Mouse (Mus musculus) lung, postnatal 25 days (tissue): ENCODE results near the gene Nudt3.
A peak's percentile ranks its signal among the peaks of the same experiment; 100 is the strongest.
"Not testable (repeated sequence)": the region's sequence is repeated elsewhere in the genome, so short reads cannot be mapped to it uniquely, and the experiment has no call there.

Experiments used
- DNase-seq: peaks from one replicate; pipeline ENCODE4 v3.0.0; 2022; ENCODE audit warnings: low spot score

Nudt3 gene

DNA sequence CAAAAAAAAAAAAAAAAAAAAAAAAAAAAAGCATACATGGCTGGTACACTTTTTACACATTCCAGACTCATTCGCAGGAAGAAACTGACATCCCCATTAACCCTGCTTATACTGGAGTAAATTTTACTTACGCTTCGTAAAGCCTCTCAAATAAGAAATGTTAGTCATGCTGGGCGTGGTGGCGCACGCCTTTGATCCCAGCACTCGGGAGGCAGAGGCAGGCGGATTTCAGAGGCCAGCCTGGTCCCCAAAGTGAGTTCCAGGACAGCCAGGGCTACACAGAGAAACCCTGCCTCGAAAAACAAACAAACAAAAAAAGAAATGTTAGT, 12.2 kb upstream of the Nudt3 start:
- DNase-seq, result not testable (repeated sequence)

DNA sequence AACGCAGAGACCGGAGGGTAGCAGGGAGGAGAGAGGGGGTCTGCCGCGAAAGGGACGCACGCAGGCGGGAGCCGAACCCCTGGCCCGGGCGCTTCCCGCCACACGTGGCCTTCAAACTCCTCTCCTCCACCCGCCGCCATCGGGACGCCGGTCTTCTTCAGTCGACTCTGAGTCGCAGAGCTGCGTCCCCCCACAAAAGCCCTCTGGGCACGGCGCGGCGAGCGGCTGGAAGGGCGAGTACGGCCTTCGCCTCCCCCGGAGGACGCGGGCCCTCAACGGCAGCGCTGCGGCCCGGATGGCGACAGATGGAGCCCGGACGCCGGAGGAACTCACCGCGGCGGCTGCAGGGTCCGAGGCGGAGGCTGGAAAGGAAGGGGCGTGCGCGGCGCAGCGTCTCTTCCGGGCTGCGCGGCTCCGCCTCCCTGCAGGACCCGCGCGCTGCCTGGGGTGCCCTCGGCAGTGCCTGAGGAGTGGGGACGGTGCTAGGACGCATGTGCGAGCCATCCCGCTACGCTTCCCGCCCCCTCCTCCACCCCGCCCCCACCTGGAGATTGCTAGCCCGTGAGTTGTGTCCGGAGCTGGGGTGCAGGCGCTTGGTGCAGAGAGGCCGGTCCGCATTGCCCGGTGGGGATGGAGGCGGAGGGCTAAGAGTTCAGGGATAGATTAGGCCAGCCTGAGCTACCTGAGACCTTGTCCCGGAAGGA, 11.7 kb upstream of the Nudt3 start, which contains the start of gene RPS10-NUDT3:
Gene RPS10-NUDT3, minus strand, starts transcription at position 352 of the 704 bp plus-strand sequence.
- peak; percentile 90 for DNase-seq

DNA sequence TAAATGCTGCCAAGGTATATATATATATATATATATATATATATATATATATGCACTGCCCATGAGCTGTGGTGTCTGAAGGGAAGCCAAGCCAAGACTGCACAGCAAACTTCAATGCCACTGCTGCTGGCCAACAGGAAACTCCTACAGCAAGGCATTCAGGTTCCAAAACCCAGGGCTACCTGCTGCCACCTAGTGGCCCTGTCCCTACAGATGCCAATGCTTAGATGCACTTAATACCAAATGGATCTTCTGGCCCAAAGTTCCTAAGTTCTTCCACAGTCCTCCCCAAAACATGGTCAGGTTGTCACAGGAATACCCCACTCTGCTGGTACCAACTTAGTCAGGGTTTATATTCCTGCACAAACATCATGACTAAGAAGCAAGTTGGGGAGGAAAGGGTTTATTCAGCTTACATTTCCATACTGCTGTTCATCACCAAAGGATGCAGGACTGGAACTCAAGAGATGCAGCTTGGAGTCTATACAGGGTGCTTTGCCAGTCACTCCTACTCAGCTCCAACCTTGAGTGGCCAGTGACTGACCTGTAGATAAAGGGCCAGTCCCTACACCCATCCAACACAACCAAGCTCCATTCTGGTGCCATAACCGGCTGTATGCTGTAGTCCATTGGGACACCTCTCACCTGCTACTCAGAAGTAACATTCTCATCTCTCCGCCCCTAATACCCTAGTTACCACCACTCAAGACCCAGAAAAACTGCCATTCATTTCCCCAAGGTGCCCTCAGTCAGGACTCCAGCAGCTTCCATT, 6.1 kb upstream of the Nudt3 start:
- peak; percentile 81 for DNase-seq

DNA sequence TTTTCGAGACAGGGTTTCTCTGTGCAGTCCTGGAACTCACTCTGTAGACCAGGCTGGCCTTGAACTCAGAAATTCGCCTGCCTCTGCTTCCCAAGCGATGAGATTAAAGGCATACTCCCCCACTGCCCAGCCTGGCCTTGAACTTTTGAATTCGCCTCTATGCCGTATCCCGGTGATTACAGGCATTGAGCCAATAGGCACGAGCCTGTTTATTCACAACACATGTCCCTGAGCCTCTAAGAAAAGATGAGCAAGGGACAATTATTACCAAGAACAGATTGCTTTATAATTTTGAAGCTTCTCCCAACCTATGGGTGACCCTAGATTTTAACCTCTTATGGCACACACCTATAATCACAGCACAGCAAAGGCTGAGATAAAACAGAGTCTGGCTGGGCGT, 5.1 kb upstream of the Nudt3 start:
- DNase-seq, result no peak

DNA sequence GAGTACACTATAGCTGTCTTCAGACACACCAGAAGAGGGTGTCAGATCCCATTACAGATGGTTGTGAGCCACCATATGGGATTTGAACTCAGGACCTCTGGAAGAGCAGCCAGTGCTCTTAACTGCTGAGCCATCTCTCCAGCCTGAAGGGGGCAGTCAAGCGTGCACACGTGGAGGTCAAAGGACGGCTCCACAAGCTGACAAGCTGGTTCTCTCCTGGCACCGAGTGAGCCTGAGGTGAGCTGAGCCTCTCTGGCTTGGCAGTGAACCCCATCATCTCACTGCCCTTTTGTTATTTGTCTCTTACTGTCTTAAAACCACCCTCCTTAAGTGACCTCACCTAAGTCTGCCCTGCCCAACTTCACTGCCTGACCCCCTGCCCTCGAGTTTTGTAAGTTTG, 4.2 kb upstream of the Nudt3 start:
- no peak for DNase-seq

DNA sequence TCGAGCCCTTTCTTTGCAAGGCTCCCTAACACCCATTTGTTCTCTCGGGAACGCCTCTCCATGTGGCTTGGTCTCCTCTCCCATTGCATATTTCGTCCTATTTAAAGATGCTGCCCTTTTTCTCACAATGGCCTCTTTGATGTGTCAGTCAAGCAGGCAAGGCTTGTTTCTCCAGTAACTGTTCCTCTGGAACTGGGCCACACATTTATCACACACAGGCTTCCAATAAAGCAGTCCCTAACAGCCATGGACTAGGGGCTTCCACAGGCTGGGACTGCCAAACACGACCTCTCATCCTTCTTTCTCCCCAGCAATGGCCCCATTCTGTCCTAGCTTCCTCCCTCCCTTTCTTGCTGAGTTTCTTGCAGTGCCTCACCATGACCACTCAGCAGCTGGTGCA, 3.4 kb upstream of the Nudt3 start:
- no peak for DNase-seq

GRCm38 (mm10) chr17:27625455-27626251, 2.4 kb upstream of the Nudt3 start:
- no peak for DNase-seq

GRCm38 (mm10) chr17:27622611-27623359, 510 bp downstream of the Nudt3 start:
- peak; percentile 26 for DNase-seq

GRCm38 (mm10) chr17:27621705-27622531, 1.4 kb downstream of the Nudt3 start:
- no peak for DNase-seq

- no peak for DNase-seq
These were observed 2.1 kb downstream of the Nudt3 start for GRCm38 (mm10) chr17:27621161-27621560.

GRCm38 (mm10) chr17:27615388-27615787, 7.9 kb downstream of the Nudt3 start:
- DNase-seq, result no peak

DNA sequence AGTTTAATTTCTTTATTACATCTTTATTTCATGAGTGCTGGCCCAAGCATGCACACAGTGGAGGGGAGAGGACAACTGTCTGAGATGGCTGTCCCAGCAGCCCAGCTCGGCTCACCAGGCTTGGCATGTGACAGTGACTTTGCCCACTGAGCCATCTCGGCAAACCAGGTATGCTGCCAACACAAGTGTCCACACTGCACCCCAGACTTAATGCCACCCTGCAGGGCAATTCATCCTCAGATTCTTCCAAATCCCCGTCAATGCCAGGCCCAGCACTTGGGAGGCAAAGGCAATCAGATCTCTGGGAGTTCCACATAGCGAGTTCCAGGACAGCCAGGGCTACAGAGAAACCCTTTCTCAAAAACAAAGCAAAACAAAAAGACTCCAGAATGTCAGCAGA, 10.3 kb downstream of the Nudt3 start:
- no peak for DNase-seq

DNA sequence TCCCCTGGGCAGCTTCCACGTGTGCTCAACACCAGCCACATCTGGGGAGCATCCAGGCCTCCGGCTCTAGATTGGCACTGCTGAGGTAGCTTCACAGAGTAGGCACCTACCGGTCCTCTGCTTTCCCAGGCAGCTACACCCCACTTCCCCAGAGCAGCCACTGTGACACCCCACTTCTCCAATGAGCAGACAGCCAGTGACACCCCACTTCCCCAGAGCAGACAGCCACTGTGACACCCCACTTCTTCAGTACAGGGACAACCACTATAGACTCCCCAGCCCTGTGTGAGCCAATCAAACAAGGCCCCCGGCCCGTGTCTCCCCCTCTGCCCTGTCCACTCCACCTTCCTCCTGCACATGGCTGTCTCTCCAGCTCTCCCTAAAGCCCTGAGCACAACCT, 11.3 kb downstream of the Nudt3 start:
- DNase-seq, result no peak

DNA sequence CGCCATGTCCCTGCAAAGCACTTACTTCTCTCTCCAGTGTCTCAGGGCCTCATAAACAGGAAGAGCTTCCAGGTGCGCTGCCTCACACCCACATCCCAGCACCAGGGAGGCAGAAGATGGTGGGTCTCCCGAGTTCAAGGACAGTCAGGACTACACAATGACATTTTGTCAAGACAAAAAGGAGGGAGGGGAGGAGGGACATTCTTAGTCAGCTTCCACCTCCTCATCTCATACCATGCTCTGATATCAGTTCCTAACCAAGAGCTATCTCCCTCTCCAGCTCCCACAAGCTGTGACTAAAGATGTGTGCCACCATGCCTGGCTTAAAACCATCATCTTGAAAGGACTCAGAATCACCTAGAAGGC, 11.8 kb downstream of the Nudt3 start:
- DNase-seq, result no peak

GRCm38 (mm10) chr17:27610679-27611518, 12.4 kb downstream of the Nudt3 start:
- no peak for DNase-seq

DNA sequence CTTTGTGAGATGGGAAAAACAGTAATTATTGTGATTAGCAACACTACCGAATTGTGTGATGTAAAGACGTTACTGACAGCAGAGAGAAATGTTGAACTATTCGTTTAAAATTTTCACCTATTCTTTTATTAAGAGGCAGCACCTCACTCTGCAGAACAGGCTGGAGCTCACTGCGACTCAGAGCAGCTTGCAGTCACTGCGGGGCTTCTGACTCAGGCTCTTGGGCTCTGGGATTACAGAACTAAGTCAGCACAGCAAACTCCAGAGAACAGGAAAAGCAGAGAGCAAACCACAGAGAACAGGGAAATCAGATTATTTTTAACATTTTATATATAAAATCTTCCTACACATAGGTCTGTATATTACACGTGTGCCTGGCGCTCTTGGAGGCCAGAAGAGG, 13.7 kb downstream of the Nudt3 start:
- no peak for DNase-seq

DNA sequence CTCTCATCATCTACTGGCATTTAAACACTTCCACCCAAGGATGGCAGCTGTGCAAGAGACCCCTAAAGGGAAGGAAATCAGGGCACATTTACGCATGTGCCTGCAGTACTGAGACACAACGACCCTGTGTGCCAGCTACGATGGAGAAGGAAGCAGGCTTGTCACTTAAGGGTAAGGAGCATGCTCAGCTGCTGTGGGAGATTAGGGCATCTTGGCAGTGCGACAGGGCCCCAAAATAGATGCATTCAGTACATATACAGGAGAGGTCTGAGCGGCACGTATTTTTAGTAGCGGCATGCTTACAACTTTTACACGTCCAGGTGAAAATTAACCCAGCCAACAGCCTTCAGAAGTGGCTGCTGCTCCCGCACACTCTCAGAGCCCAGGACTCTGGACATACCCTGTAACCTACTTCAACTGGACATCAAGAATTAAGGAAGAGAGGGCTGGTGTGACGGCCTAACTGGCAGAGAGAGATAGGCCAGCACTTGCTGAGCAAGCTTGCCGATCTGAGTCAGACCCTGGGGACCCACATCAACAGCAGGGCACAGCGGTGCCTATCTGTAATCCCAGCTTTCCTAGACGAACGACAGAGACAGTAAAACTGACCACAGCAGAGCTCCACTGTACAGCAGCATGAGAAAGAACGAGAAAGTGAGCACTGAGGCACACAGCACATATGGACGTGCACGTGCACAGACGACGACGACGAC, 19.6 kb downstream of the Nudt3 start:
- no peak for DNase-seq

DNA sequence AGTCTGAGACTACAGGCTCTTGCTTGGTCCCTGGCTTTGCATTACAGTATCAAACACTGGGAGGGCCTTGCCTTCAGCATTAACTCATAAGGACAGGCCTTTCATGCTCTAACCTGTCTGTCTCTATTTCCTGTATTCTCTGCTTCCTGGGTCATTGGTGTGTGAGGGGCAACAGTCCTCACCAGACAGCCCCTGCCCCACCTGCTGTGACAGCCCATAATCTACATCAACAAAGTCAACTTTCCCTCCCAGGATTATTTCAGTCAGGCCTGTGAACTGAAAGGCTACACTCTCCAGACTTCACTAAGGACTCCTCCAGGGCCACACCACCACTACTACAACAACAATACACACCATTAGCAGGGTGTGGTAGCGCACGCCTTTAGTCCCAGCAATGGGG, 20.3 kb downstream of the Nudt3 start:
- DNase-seq, result no peak

- DNase-seq, result no peak
These were observed 22.4 kb downstream of the Nudt3 start for GRCm38 (mm10) chr17:27600869-27601268.

DNA sequence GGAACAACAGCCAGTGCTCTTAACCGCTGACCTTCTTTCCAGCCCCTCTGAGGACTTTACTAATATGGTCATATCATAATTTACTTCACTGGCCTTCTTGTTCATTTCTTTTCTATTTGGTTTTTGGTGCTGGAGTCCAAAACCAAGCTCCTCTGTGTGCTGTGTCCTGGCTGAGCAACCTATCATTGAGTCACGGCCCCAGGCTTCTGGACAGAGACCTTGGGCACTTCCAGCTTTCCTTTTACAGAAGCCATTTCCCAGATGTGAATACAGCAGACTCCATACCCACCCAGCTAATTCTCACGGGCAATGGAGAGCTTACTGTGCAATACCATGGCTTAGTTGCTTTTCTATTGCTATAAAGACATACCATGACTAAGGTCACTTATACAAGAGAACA, 23.0 kb downstream of the Nudt3 start:
- no peak for DNase-seq
